Mouse (Mus musculus) MEL (cell line): Measurements from ENCODE around the gene Eif4g1.

Experiments used
- CHD1 ChIP-seq: IDR thresholded peaks from 2 replicates; pipeline ENCODE4 v1.6.1; 2012; ENCODE audit warnings: low read depth, mild to moderate bottlenecking, inconsistent platforms, low read length, improper control_type of control experiment
- CTCF ChIP-seq, 3 experiments: IDR thresholded peaks in 2 of 3; conservative IDR thresholded peaks in 1 of 3; 2 replicates each; pipeline ENCODE4 v1.5.1; 2011 to 2012; ENCODE audit warnings: low read length in 3 of 3, low read depth in 2 of 3, mild to moderate bottlenecking in 2 of 3, improper control_type of control experiment in 1 of 3, inconsistent platforms in 1 of 3, mixed read lengths in 1 of 3, moderate library complexity in 1 of 3; ENCODE audit not compliant: control insufficient read depth in 1 of 3, insufficient read depth in 1 of 3, poor library complexity in 1 of 3, severe bottlenecking in 1 of 3
- E2F4 ChIP-seq: IDR thresholded peaks from 2 replicates; pipeline ENCODE4 v1.6.1; 2011; ENCODE audit warnings: low read depth, low read length, improper control_type of control experiment, borderline replicate concordance
- ETS1 ChIP-seq: IDR thresholded peaks from 2 replicates; pipeline ENCODE4 v1.6.1; 2012; ENCODE audit warnings: low read depth, mild to moderate bottlenecking, inconsistent platforms, low read length, improper control_type of control experiment, moderate library complexity
- GATA1 ChIP-seq: IDR thresholded peaks from 2 replicates; pipeline ENCODE4 v1.6.1; 2011; ENCODE audit warnings: low read depth, low read length, improper control_type of control experiment
- MAX ChIP-seq: IDR thresholded peaks from 2 replicates; pipeline ENCODE4 v1.6.1; 2011; ENCODE audit warnings: low read length, improper control_type of control experiment
- POLR2A ChIP-seq, 2 experiments: IDR thresholded peaks; 2 replicates each; pipeline ENCODE4 v1.6.1; 2011 to 2012; ENCODE audit warnings: low read length in 2 of 2, mild to moderate bottlenecking in 2 of 2, control low read depth in 1 of 2, improper control_type of control experiment in 1 of 2, low read depth in 1 of 2, moderate library complexity in 1 of 2; ENCODE audit not compliant: control insufficient read depth in 1 of 2, insufficient read depth in 1 of 2, poor library complexity in 1 of 2
- POLR2AphosphoS2 ChIP-seq: IDR thresholded peaks from 2 replicates; pipeline ENCODE4 v1.6.1; 2011; ENCODE audit warnings: low read length, improper control_type of control experiment
- RCOR1 ChIP-seq: IDR thresholded peaks from 2 replicates; pipeline ENCODE4 v1.6.1; 2012; ENCODE audit warnings: low read depth, mild to moderate bottlenecking, inconsistent platforms, low read length, improper control_type of control experiment
- SMC3 ChIP-seq: IDR thresholded peaks from 2 replicates; pipeline ENCODE4 v1.6.1; 2011; ENCODE audit warnings: low read depth, low read length, improper control_type of control experiment
- USF1 ChIP-seq: IDR thresholded peaks from 2 replicates; pipeline ENCODE4 v1.6.1; 2014; ENCODE audit warnings: low read depth, mild to moderate bottlenecking, inconsistent platforms, low read length, improper control_type of control experiment, moderate library complexity

DNA sequence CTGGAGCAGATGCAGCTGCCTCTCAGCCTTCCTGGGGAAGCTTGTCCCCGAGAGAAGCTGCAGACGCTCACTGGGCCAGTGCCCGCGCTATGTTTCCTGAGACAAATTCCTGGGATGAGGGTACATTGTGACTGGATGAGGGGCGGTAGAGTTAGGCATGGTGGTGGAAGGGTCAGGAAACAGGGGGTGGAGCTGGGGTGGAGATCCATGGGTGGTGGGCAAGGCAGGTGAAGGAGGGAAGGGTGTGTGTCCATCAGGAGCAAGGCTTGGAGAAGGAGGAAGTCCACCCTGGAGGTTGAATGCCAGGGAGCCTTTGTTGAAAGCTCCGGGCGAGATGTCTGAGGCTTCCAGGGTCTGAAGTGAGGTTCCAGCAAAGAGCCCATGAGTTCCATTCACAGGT is 57.2 kb downstream of the Eif4g1 start:
- TF ChIP-seq CTCF (IDR thresholded peaks at IDR 0.05 in 2 of 3, conservative IDR thresholded peaks at IDR 0.05 in 1 of 3; ENCODE audit: control insufficient read depth in 1 of 3, insufficient read depth in 1 of 3, low read depth in 2 of 3, low read length in 3 of 3, poor library complexity in 1 of 3, severe bottlenecking in 1 of 3): no peak
- TF ChIP-seq ETS1: no peak
- TF ChIP-seq MAX: no peak
- TF ChIP-seq USF1: no peak
- no peak for TF ChIP-seq POLR2A (IDR thresholded peaks at IDR 0.05; ENCODE audit: control insufficient read depth in 1 of 2, insufficient read depth in 1 of 2, low read depth in 1 of 2, low read length in 2 of 2, poor library complexity in 1 of 2)
- TF ChIP-seq SMC3: no peak
- no peak for TF ChIP-seq E2F4
- TF ChIP-seq RCOR1: no peak
- TF ChIP-seq GATA1: no peak
- TF ChIP-seq CHD1: no peak
- no peak for TF ChIP-seq POLR2AphosphoS2
